Mouse (Mus musculus): Measurements from ENCODE around the gene Pank1. TPM values are rescaled to one million over a fixed set of nuclear protein-coding genes. Genes with fewer than 3 reads are reported as not detected.

The Pank1 gene
- polyA plus RNA-seq, 1 experiment from 2014 or later: 7.7 TPM

DNA sequence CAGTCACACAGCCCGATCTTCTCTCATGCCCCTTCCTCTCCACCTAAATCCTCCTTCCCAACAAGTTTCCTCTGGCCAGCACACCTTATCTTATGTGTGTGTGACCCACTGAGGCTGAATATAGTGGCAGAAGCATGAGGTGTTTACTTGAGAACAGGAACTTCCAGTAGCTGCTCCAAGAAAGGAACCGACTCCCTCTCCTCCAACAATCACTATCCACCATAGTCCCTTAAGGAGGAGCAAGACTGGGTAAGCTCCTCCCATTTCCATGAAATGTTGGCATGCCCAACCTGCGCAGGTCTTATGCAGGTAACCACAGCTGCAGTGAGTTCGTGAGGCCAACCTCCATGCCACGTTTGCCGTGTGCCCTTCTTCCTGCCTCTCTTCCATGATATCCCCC, 108.5 kb downstream of the Pank1 start:
- Histone ChIP-seq H3K27me3 (replicated peaks; ENCODE audit: control insufficient read depth, insufficient read depth, low read length) (no peaks in the 10 kb centered on the region), H3K27ac (replicated peaks; ENCODE audit: low read depth, low read length) (no peak overlapping the region), H3K9me3 (ENCODE audit: control insufficient read depth, low read length) (no peaks in the 10 kb centered on the region), H3K9ac (ENCODE audit: low read depth, low read length) (no peak overlapping the region), H3K4me3 (ENCODE audit: low read depth, low read length) (no peak overlapping the region), H3K4me2 (ENCODE audit: low read depth, low read length) (no peak overlapping the region), H3K36me3 (ENCODE audit: control insufficient read depth, insufficient read depth, low read length) (no peaks in the 10 kb centered on the region), H3K4me1 (ENCODE audit: control insufficient read depth, insufficient read depth, low read length) (no peaks in the 10 kb centered on the region)
- 80% methylated on average over 6 of the region's 6 CpGs for WGBS
- DNase-seq (ENCODE audit: low spot score) (no peak), ATAC-seq (ENCODE audit: low read depth) (no peak)

DNA sequence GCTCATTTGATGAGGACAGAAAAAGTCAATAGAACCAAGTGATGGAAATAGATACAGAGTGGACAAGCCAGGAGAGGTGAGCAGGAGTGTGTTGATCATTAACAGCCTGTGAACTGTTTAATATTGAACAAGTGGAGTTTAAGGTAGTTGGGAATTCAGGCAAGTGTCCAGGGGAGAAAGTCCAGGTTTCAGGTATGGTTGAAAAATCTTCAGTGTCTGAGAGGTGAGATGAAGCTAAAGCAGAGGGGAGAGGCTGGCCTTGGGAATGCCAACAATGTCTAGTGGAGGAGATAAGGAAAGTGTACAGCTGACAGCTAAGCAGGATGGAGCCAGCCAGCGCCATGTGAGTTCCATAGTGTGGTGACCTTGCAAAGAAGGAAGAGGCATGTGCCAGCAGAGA, 120.5 kb downstream of the Pank1 start:
- H3K27me3 ChIP-seq (replicated peaks; ENCODE audit: control insufficient read depth, insufficient read depth, low read length): no peaks in the 10 kb centered on the region
- H3K9ac ChIP-seq (ENCODE audit: low read depth, low read length): no peak overlapping the region
- no peak overlapping the region for H3K27ac ChIP-seq (replicated peaks; ENCODE audit: low read depth, low read length)
- H3K4me3 ChIP-seq (ENCODE audit: low read depth, low read length): no peak overlapping the region
- DNase-seq (ENCODE audit: low spot score): no peak
- no peaks in the 10 kb centered on the region for H3K9me3 ChIP-seq (ENCODE audit: control insufficient read depth, low read length)
- 92% methylated on average over 1 of the region's 1 CpGs for WGBS
- no peaks in the 10 kb centered on the region for H3K36me3 ChIP-seq (ENCODE audit: control insufficient read depth, insufficient read depth, low read length)
- H3K4me1 ChIP-seq (ENCODE audit: control insufficient read depth, insufficient read depth, low read length): no peaks in the 10 kb centered on the region
- ATAC-seq (ENCODE audit: low read depth): no peak
- H3K4me2 ChIP-seq (ENCODE audit: low read depth, low read length): no peak overlapping the region

MicroRNAs within 50 kb of the gene (microRNA counts, 519-probe panel; counts per million panel counts)
- microRNA mmu-miR-107: 2,993 counts per million, percentile 69 among the panel's probes with 10 or more counts

Small RNAs within 50 kb of the gene (microRNA-seq; reads per million reads assigned to microRNA genes)
- 894 reads per million, percentile 74 among the genes with 10 or more reads in this experiment for gene Mir107 (ENCODE audit: borderline number of aligned reads)

Other genes with a start within 250 kb of the Pank1 start
- gene Ifit1bl2, start 238.7 kb downstream of the Pank1 start, polyA plus RNA-seq (2014; fragmentation: Nextera tagmentation; extraction: Ambion mirVana): 0.18 and 0.40 TPM in 2 replicates
- 0.77 and 1.0 TPM in 2 replicates for gene Ifit1, start 238.6 kb downstream of the Pank1 start, polyA plus RNA-seq (2014; fragmentation: Nextera tagmentation; extraction: Ambion mirVana)
- 2.3 and 2.4 TPM in 2 replicates for gene Slc16a12, start 132.2 kb downstream of the Pank1 start, polyA plus RNA-seq (2014; fragmentation: Nextera tagmentation; extraction: Ambion mirVana)
- gene Kif20b, start 42.9 kb upstream of the Pank1 start, polyA plus RNA-seq (2014; fragmentation: Nextera tagmentation; extraction: Ambion mirVana): 36.1 and 49.1 TPM in 2 replicates